Mouse (Mus musculus) bone marrow macrophage, adult 2 months (primary cell): ENCODE data around the gene Mdm1.

Experiments
- CTCF ChIP-seq: IDR thresholded peaks from 2 replicates; pipeline ENCODE4 v1.5.1; 2012; ENCODE audit warnings: low read depth, mild to moderate bottlenecking, low read length, moderate library complexity
- POLR2A ChIP-seq: IDR thresholded peaks from 2 replicates; pipeline ENCODE4 v1.6.1; 2012; ENCODE audit warnings: mild to moderate bottlenecking, low read depth, low read length, borderline replicate concordance

DNA sequence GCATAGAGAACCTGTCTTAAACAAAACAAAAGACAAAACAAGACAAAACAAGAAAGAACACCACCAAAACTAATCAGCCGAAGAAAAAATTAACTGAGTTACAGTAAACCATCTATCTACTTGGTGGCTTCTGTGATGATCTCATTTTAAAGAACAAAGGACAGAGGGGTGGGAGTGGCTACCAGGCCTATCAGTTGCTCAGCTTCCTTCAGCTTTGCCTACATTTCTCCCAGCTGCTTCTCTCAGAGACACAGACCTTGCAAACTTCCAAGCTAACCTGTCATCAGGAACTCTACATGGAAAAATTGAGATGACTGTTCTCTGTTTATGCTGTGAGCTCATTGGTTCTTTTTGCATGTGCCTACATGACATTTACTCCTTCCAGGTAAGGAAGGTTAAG, 27.3 kb upstream of the Mdm1 start:
- no peak for TF ChIP-seq CTCF
- TF ChIP-seq POLR2A: no peak
